Mouse (Mus musculus) monocyte, adult 5-6 weeks (primary cell): ENCODE measurements at regions not wholly inside any gene's neighbourhood (a gene's known extent, or its start where the extent isn't known, plus 50 kb on each side); places are given as distances from the start of the nearest gene placed in this dataset.

ENCODE experiments used
- ATAC-seq: fragments of 153-309, 156-312 bp; replicated peaks from 2 replicates; pipeline ENCODE4 v1.8.0; 2017; ENCODE audit warnings: mild to moderate bottlenecking; ENCODE audit not compliant: low TSS enrichment, insufficient number of reproducible peaks, severe bottlenecking, poor library complexity, low FRiP score

DNA sequence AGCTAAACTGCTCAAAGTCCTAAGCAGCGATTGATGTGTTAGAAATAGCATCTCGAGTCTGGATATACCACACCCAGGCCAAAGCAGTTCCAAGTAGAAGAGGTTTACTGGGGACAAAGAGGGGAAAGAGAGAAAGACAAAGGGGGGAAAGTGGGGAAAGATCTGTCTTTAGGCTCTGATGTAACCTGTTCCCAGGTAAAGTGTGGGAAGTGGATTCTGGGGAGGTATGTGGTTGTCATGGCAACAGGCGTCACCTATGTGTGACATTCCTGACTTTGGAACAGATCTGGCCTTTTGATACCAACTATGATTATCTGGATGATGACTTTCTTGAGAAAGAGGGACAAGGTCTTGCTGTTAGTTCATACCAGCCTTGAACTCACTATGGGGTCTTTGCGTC lies 97.4 kb upstream of the Mark1 start:
- ATAC-seq = no peak

DNA sequence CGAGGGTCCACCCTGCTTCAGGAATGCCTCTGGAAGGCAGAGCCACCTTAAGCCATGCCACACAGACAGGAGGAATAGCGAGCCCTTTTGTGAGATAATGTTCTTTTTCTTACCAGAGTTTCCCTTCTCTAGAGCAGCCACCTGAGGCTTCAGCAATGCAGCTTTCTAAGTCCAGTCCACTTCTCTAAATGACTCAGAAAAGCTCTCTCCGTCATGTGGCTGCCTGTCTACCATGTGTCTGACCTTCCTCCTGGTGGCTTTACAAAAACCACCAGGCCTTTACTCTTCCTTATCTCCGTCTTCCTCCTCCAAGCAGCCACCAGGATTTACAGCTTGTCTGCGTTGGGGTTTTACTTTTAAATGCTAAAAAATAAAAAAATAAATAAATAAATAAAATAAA lies 93.4 kb upstream of the Mark1 start:
- no peak for ATAC-seq

DNA sequence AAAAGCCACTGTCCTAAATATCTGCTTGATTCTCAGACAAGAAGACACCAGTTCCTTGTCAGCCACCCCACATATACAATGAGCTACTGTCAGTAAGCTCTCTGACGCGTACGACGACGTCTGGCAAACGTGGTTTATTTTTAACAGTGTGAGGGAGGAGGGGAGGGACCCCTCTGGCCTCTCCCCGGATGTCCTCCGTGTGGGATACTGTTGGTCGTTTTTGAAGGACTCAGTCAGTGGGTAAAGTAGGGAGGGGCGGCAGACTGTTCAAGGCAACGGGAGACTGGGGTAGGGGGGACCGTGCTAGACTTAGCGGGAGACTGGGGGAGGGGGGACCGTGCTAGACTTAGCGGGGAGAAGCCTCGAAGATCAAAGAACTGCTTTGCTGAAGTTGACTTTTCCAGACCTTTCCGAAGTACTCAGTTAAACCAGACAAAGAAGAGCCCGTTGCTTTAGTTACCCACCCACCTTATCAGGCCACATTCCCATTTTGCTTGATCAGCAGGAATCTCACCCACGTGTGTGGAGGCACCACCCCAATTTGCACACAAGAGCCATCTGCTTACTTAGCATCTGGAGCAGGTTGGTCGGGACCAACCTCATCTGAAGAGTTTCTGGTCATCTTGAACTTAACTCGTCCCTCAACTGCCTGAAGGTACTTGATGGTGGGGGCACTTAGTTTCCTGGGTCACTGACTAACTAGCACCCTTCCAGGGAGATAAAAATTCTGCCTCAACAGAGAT lies 92.6 kb upstream of the Mark1 start:
- no peak for ATAC-seq

DNA sequence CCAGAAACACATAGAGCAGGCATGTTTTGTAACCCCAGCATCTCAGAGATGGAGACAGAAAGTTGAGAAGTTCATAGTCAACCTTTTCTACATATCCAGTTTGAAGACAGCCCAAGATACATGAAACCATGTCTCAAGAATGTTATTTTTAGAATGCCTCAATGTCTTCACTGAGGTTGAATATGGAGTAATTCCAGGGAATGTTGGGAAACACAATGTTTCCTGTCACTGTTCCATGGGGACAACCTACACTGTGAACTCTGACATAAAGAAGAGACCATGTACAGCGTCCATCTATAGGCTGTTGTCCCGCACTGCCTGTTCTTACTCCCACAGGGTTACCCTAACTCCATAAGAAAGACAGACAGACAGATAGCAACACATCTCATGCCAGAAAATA lies 89.8 kb upstream of the Mark1 start:
- no peak for ATAC-seq

DNA sequence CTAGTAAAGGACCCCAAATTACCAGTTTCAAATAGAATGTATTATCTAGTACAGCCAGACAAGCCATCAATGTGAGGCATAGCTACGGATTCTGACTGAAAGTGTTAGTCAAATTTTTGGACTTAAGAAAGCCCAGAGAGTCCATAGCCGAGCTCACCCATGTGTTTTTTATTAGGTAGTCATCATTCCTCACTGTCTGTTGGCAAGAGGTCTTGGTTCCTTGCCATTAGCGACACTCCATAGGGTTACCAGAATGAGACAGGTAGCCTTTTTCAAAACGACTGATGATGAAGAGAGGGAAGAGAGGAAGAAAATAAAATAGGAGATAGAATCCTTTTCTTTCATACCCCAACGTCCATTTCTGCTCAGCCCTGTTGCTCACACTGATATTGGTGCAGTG lies 83.8 kb upstream of the Mark1 start:
- ATAC-seq = no peak

DNA sequence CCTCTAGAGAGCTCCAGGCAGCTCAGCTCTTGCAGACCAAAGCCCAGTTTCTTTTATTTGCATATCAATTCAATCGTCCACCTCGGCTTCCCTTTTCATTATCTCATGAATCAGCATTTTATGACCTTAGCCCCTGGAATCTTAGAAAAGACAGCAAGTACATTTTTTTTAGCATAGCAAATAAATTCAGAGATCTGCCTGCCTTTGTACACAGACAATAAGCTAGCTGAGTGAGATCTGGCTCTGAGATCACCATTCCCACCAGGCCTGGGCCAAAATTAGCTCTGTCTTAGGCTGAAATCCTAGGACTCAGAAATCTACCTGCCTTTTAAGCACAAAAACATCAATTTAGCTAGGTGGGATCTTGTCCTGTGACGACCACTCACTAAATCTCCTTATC lies 80.7 kb upstream of the Mark1 start:
- no peak for ATAC-seq

DNA sequence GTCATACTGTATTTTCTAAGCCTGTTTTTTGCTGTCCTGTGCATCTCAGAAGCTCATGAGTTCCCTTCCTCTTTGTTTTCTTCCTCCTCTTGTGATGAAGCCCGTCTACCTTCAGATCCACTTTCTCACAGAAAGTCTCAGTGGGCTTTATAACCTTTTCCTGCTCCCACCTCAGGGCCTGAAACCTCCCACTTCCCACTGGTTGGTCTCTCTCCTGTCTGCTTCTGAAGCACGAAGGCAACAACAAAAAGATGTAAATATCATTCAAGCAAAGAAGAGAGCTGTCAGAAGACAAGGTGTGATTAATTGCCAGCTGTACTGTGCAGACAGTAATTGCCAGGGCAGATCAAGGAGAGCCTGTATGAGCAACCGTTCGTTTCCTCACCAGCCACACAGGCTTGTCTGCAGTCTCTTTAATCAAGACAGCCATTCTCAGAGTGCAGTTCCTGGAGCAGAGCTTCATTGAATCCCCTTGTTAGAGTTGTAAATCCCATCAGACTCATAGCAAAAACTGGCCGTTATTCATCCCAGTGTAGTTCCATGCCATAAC lies 80.0 kb upstream of the Mark1 start:
- ATAC-seq = no peak

DNA sequence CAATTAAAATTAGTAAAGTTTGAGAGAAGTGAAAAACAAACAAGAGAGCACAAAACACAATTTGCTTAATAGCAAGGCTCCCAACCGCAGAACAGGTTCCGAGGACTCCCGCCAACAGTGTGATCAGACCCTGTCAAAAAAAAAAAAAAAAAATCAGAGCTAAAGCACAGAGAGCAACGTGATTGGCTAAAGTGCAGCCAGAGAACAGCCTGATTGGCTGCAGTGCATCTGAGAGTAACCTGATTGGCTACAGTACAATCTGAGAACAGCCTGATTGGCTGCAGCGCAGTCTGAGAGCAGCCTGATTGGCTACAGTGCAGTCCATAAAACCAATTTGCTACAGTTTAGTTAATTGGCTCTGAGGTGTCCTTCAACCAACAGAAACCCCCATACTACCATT lies 74.6 kb upstream of the Mark1 start:
- ATAC-seq = no peak

DNA sequence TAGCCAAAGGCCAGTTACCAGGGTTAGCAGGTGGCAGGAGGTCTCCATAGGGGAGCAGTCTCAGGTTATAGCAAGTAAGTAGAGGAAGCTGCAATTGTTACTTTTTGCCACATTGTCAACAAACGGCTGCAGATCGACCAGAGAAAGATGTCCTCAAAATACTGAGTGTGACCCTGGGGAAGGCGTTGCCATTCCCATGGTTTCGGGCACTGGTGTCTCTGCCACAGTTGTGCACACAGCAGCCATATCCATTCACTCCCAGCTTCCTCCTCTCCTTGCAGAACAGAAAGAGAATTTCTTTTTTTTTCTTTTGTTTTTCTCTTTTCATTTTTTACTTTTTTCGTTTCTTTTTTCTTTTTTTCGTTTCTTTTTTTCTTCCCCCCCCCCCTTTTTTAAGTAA lies 73.4 kb upstream of the Mark1 start:
- ATAC-seq = no peak

DNA sequence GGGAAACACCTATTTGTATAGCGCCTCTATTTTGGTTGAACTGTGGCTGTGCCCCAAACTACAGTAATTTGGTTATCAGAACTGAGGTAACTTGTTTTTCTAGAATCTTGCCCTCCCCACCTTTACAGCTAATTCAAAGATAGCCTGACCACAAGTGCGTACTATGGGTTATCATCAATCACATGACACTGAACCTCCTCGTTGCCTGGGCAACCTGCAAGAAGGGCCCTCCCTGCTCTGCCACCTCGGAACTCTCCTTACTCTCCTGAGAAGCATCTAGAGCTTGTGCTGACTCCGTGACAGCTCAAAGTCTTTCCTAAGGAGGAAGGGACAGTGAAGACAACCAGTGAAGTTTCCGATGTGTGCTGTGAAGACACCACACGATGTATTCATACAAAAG lies 72.2 kb upstream of the Mark1 start:
- ATAC-seq = no peak

DNA sequence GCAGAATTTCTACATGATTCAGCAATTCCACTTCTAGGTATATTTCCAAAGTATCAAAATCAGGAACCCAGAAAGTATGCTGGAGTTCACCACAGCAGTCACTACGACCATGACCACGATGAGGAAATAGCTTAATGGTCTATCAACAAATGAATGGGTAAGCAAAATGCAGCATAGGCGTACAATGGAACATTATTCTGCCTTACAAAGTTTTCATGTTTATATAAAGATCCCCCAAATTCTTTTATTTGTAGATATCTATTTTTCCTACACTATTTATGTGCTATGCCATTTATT lies 71.4 kb upstream of the Mark1 start:
- ATAC-seq = no peak

DNA sequence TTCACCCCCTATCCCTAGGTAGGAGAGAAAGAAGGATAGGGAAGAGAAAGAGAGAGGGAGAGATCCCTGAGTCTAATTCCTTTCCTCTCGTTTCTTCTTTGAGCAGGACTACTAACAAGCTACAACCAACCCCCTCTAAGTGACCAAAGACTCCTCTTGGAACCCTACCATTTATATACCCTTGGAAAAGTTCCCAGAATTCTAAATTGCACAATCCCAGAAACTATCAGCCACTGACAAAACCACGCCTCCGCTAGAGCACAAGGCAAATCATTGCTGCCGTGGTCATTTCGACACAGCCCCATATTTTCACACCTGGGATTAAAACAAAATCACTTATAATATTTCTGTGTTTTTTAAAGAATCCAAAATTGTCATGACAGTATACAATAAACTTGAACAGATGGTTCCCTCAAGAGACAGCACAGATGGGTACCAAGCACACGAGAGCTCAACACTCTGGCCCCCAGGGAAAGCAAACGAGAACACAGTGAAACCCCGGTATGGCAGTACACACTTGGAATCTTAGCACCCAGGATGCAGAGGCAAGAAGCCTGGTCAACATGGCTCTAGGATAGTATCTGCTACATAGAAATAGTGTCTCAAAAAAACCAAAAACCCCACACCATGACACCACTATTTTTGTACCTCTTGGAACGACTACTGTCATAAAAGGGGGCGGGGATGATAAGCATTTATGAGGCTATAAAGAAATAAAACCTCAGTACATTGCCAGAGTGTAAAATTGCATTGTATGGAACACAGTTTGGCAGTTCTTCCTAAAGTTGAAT lies 70.9 kb upstream of the Mark1 start:
- no peak for ATAC-seq

DNA sequence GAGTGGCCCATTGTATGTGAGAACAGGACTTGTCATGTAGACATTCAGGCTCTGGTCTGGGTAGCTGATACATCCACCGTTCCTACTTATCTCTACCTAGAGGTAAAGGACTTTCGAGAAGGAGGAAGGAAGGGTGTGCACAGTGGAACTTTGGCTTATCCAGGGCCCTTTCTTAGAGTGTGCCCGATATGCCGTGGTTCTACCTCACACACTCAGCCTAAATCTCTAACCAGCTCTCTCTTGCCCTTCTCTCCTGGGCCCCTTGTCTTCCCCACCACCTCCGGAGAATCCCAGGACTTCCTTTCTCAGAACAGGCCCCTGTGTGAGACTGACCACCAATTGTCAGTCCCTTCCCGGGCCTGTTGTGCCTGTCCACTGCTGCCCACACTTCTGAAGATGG lies 68.8 kb upstream of the Mark1 start:
- ATAC-seq = no peak

DNA sequence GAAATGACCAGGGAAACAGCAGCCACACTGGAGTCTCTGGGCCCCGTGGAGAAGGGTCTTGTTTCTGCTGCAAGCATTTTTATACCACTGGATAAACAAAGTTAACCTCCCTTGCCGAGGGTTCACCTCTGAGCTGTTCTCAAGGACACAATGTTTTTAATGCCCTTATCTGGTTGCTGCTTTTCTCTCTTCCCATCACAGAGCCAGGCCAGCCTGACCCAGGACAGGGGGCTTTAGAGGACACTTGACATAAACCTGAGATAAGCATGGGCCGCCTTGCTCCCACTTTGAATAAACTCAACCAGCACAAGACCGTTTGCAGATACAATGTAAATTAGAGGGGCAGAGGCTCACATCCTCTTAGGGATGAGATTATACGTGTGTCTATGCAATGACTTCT lies 68.3 kb upstream of the Mark1 start:
- no peak for ATAC-seq

DNA sequence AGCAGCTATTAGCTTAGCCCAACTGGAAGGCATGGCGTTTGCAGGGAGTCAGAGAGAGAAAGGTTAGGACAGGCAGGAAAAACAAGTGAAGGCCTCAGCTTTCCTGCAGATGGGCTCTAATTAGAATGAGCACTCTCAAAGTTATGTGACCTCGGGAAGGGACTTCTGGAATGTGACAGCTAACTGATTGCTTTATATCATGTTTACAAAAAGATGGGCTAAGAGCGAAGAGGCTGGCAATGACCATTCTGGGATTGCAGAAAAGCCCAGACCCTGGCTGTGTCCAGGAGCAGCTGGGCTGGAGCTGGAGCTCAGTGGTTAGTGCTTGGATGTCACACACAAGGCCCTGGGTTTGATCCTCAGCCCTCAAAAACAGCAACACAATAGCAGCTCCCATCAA lies 65.7 kb upstream of the Mark1 start:
- no peak for ATAC-seq

DNA sequence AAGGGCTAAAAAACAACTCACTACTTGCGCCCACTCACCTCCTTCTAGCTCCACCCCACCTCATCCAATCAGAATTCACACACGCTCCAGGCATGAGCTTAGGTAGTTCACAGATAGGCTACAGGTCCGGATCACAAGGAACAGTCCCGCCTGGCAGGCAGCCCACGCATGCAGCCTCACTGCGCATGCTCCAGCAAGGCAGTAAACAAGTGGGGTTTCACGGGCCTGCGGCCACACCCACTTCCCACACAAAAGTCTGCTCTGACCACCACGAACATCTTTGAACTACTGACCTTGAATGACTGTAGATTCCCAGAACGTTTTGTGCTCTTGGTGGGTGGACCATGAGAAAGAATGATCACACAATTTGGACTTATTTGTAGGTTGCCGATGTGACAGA lies 62.7 kb upstream of the Mark1 start:
- ATAC-seq = no peak

DNA sequence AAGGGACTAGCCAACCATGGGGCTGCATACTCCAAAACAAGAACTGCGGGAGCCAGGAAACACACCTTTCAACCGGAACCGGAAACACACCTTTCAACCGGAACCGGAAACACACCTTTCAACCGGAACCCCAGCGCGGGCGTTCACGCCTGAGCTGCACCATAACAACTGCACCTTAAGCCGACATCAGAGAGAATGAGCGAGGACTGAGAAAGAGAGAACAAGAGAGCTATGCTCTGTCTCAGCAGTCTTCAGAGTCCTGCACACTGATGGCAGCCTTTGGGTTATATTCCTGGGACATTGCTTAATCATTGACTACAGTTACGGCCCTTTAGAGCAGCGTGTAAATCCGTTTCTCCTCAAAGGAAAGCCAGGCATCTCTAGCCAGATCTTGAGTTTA lies 58.1 kb upstream of the Mark1 start:
- ATAC-seq = no peak

DNA sequence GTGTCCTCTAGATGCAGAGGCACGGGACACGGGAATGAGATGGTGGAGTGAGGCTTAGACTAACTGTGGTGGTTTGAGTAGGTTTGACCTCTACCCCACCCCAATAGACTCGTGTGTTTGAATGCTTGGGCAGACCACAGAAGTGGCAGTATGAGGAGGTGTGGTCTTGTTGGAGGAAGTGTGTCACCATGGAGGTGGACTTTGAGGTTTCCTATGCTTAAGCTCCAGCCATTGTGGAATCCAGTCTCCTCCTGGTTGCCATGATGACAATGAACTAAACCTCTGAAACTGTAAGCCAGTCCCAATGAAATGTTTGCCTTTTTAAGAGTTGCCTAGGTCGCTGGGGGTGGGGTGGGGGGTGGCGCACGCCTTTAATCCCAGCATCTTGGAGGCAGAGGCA lies 53.3 kb upstream of the Mark1 start:
- ATAC-seq = no peak

DNA sequence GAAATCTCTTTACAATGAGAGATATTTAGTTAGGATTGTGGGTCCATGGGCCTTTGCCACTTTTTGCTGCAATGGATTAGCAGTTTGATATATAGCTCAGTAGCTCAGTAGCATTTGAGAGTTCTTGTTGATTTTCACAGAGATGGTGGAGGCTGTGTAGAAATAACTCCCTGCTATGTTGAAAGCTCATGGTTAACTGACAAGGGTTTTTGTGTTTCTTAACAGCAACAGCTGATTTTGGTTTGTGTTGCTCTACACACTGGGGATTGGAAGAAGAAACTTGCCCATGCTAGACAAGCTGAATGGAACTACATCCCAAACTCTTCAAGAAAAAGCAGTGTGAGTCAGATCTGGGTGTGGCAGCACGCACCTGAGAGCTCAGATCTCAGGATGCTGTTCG lies 50.6 kb upstream of the Mark1 start:
- no peak for ATAC-seq
